Mouse (Mus musculus) c-Kit-positive CD71-positive TER-119-positive erythroid progenitor cells, embryonic 14.5 days (primary cell): ENCODE results near the gene Crhr2.

Experiments used
- DNase-seq: peaks from one replicate; pipeline ENCODE4 v3.0.0-alpha.2; 2013; ENCODE audit warnings: low spot score

The Crhr2 gene

GRCm38 (mm10) chr6:55117325-55118109 is 15.3 kb downstream of the Crhr2 start:
- no peak for DNase-seq

- peak; percentile 14 for DNase-seq
These were observed 24.5 kb downstream of the Crhr2 start for GRCm38 (mm10) chr6:55108358-55108757.

GRCm38 (mm10) chr6:55098603-55099002 is 34.2 kb downstream of the Crhr2 start:
- no peak for DNase-seq

- DNase-seq: no peak
These were observed 34.8 kb downstream of the Crhr2 start for GRCm38 (mm10) chr6:55098030-55098429.

GRCm38 (mm10) chr6:55093431-55094146 is 39.2 kb downstream of the Crhr2 start:
- DNase-seq: no peak

GRCm38 (mm10) chr6:55091396-55091795 is 41.4 kb downstream of the Crhr2 start:
- no peak for DNase-seq

GRCm38 (mm10) chr6:55090639-55091038 is 42.2 kb downstream of the Crhr2 start:
- DNase-seq: no peak

GRCm38 (mm10) chr6:55087355-55087754 is 45.5 kb downstream of the Crhr2 start:
- DNase-seq: no peak

GRCm38 (mm10) chr6:55082261-55083051 is 50.4 kb downstream of the Crhr2 start:
- DNase-seq: no peak

GRCm38 (mm10) chr6:55081379-55081778 is 51.4 kb downstream of the Crhr2 start:
- no peak for DNase-seq

GRCm38 (mm10) chr6:55076561-55077255 is 56.1 kb downstream of the Crhr2 start:
- DNase-seq: no peak

GRCm38 (mm10) chr6:55065903-55066302 is 66.9 kb downstream of the Crhr2 start:
- DNase-seq: no peak

- no peak for DNase-seq
These were observed 68.4 kb downstream of the Crhr2 start for GRCm38 (mm10) chr6:55064477-55064827.

- DNase-seq: no peak
These were observed 68.9 kb downstream of the Crhr2 start for GRCm38 (mm10) chr6:55063793-55064476.

GRCm38 (mm10) chr6:55062200-55062599 is 70.6 kb downstream of the Crhr2 start:
- DNase-seq: no peak

GRCm38 (mm10) chr6:55061328-55061727 is 71.5 kb downstream of the Crhr2 start:
- DNase-seq: no peak

- DNase-seq: no peak
These were observed 72.5 kb downstream of the Crhr2 start for GRCm38 (mm10) chr6:55060241-55060825.

GRCm38 (mm10) chr6:55057427-55057826 is 75.4 kb downstream of the Crhr2 start:
- no peak for DNase-seq

- DNase-seq: no peak
These were observed 78.3 kb downstream of the Crhr2 start for GRCm38 (mm10) chr6:55054491-55054890.

- no peak for DNase-seq
These were observed 83.6 kb downstream of the Crhr2 start for GRCm38 (mm10) chr6:55049186-55049585.

- DNase-seq: no peak
These were observed 87.5 kb downstream of the Crhr2 start for GRCm38 (mm10) chr6:55045326-55045725.
